Mouse (Mus musculus): ENCODE measurements around the gene Bcl6b. TPM values are rescaled to one million over a fixed set of nuclear protein-coding genes. Genes with fewer than 3 reads are reported as not detected.

Gene Bcl6b
- polyA plus RNA-seq, 1 experiment from 2014 or later: 28.4 TPM

GRCm38 (mm10) chr11:70189319-70190134 is 40.1 kb downstream of the Bcl6b start:
- Histone ChIP-seq H3K9ac (no peak overlapping the region), H3K9me3 (replicated peaks) (no peaks in the 10 kb centered on the region), H3K4me2 (no peak overlapping the region), H3K36me3 (no peaks in the 10 kb centered on the region), H3K4me1 (peaks cover 12% of the 10 kb centered on the region), H3K4me3 (replicated peaks) (no peak overlapping the region), H3K27me3 (peaks cover 3% of the 10 kb centered on the region; the same call in 1 of the 2 replicates), H3K27ac (no peak overlapping the region)
- WGBS: 80% methylated on average over 28 of the region's 28 CpGs
- no peak for ATAC-seq (replicated peaks; ENCODE audit: low FRiP score)

GRCm38 (mm10) chr11:70185120-70185519 is 44.5 kb downstream of the Bcl6b start:
- no peak for ATAC-seq (replicated peaks; ENCODE audit: low FRiP score)
- Histone ChIP-seq H3K27me3 (peaks cover 3% of the 10 kb centered on the region; the same call in 1 of the 2 replicates), H3K4me1 (no peaks in the 10 kb centered on the region), H3K36me3 (no peaks in the 10 kb centered on the region), H3K4me2 (no peak overlapping the region), H3K27ac (no peak overlapping the region), H3K4me3 (replicated peaks) (no peak overlapping the region), H3K9ac (no peak overlapping the region), H3K9me3 (replicated peaks) (no peaks in the 10 kb centered on the region)
- 35% methylated on average over 7 of the region's 7 CpGs for whole genome bisulfite sequencing

- ATAC-seq (replicated peaks; ENCODE audit: low FRiP score): no peak
- Histone ChIP-seq H3K4me2 (no peak overlapping the region), H3K27me3 (no peaks in the 10 kb centered on the region; the same call in 1 of the 2 replicates), H3K4me1 (no peaks in the 10 kb centered on the region), H3K9me3 (replicated peaks) (no peaks in the 10 kb centered on the region), H3K4me3 (replicated peaks) (no peak overlapping the region), H3K27ac (no peak overlapping the region), H3K9ac (no peak overlapping the region), H3K36me3 (no peaks in the 10 kb centered on the region)
- WGBS: 93% methylated on average over 4 of the region's 4 CpGs
These were observed 49.1 kb downstream of the Bcl6b start for GRCm38 (mm10) chr11:70180496-70180895.

GRCm38 (mm10) chr11:70179401-70179800 is 50.2 kb downstream of the Bcl6b start:
- Histone ChIP-seq H3K27me3 (no peaks in the 10 kb centered on the region; the same call in 1 of the 2 replicates), H3K4me2 (no peak overlapping the region), H3K4me3 (replicated peaks) (no peak overlapping the region), H3K9ac (no peak overlapping the region), H3K36me3 (no peaks in the 10 kb centered on the region), H3K27ac (no peak overlapping the region), H3K9me3 (replicated peaks) (no peaks in the 10 kb centered on the region), H3K4me1 (no peaks in the 10 kb centered on the region)
- no peak for ATAC-seq (replicated peaks; ENCODE audit: low FRiP score)
- WGBS: 37% methylated on average over 14 of the region's 14 CpGs

- no peak for ATAC-seq (replicated peaks; ENCODE audit: low FRiP score)
- Histone ChIP-seq H3K4me1 (no peaks in the 10 kb centered on the region), H3K36me3 (no peaks in the 10 kb centered on the region), H3K9me3 (replicated peaks) (no peaks in the 10 kb centered on the region), H3K27me3 (no peaks in the 10 kb centered on the region; the same call in 1 of the 2 replicates), H3K4me2 (no peak overlapping the region), H3K27ac (no peak overlapping the region), H3K9ac (no peak overlapping the region), H3K4me3 (replicated peaks) (no peak overlapping the region)
- WGBS: 81% methylated on average over 11 of the region's 11 CpGs
These were observed 50.8 kb downstream of the Bcl6b start for GRCm38 (mm10) chr11:70178756-70179155.

GRCm38 (mm10) chr11:70178311-70178710 is 51.3 kb downstream of the Bcl6b start:
- H3K9me3 ChIP-seq (replicated peaks): no peaks in the 10 kb centered on the region
- H3K27ac ChIP-seq: no peak overlapping the region
- WGBS: 81% methylated on average over 11 of the region's 11 CpGs
- H3K4me3 ChIP-seq (replicated peaks): no peak overlapping the region
- H3K27me3 ChIP-seq: no peaks in the 10 kb centered on the region; the same call in 1 of the 2 replicates
- H3K36me3 ChIP-seq: no peaks in the 10 kb centered on the region
- no peaks in the 10 kb centered on the region for H3K4me1 ChIP-seq
- ATAC-seq (replicated peaks; ENCODE audit: low FRiP score): no peak
- no peak overlapping the region for H3K9ac ChIP-seq
- H3K4me2 ChIP-seq: no peak overlapping the region

- no peak overlapping the region for H3K4me3 ChIP-seq (replicated peaks)
- H3K36me3 ChIP-seq: no peaks in the 10 kb centered on the region
- H3K27me3 ChIP-seq: no peaks in the 10 kb centered on the region; the same call in 1 of the 2 replicates
- H3K9ac ChIP-seq: no peak overlapping the region
- ATAC-seq (replicated peaks; ENCODE audit: low FRiP score): no peak
- no peaks in the 10 kb centered on the region for H3K9me3 ChIP-seq (replicated peaks)
- no peak overlapping the region for H3K27ac ChIP-seq
- H3K4me2 ChIP-seq: no peak overlapping the region
- no peaks in the 10 kb centered on the region for H3K4me1 ChIP-seq
- 75% methylated on average over 8 of the region's 8 CpGs for WGBS
These were observed 52.0 kb downstream of the Bcl6b start for GRCm38 (mm10) chr11:70177647-70178046.

- 78% methylated on average over 4 of the region's 4 CpGs for WGBS
These were observed 55.1 kb downstream of the Bcl6b start for GRCm38 (mm10) chr11:70174491-70174890.

More at GRCm38 (mm10) chr11:70174491-70174890, 55.1 kb downstream of the Bcl6b start:
- ATAC-seq (replicated peaks; ENCODE audit: low FRiP score): no peak
- Histone ChIP-seq H3K36me3 (no peaks in the 10 kb centered on the region), H3K4me1 (no peaks in the 10 kb centered on the region), H3K9me3 (replicated peaks) (no peaks in the 10 kb centered on the region), H3K27ac (no peak overlapping the region), H3K4me3 (replicated peaks) (no peak overlapping the region), H3K9ac (no peak overlapping the region), H3K4me2 (no peak overlapping the region), H3K27me3 (no peaks in the 10 kb centered on the region)

MicroRNAs encoded within 50 kb of the gene (microRNA counts, 519-probe panel; counts per million panel counts)
- microRNA mmu-miR-195: 31.7 counts per million
- 2,417 counts per million, percentile 37 among the panel's probes with 10 or more counts for microRNA mmu-miR-497

Small RNA genes lying within 50 kb of the gene (microRNA-seq; reads per million reads assigned to microRNA genes)
- gene Mir195a: 536 reads per million, percentile 75 among the genes with 10 or more reads in this experiment
- gene Mir497: not detected
- gene Mir497b: not detected

Other genes with a start within 250 kb of the Bcl6b start
- 31.0 and 31.7 TPM in 2 replicates for gene Ctdnep1, start 248.6 kb downstream of the Bcl6b start, polyA plus RNA-seq (2015; fragmentation: Nextera tagmentation; extraction: Ambion mirVana)
- 116 and 120 TPM in 2 replicates for gene Elp5, start 247.3 kb downstream of the Bcl6b start, polyA plus RNA-seq (2015; fragmentation: Nextera tagmentation; extraction: Ambion mirVana)
- gene Gabarap, start 238.7 kb downstream of the Bcl6b start, polyA plus RNA-seq (2015; fragmentation: Nextera tagmentation; extraction: Ambion mirVana): 447 and 450 TPM in 2 replicates
- gene Phf23, start 234.0 kb downstream of the Bcl6b start, polyA plus RNA-seq (2015; fragmentation: Nextera tagmentation; extraction: Ambion mirVana): 75.8 and 78.8 TPM in 2 replicates
- gene Dvl2, start 229.2 kb downstream of the Bcl6b start, polyA plus RNA-seq (2015; fragmentation: Nextera tagmentation; extraction: Ambion mirVana): 38.2 and 43.2 TPM in 2 replicates
- gene Acadvl, start 214.4 kb downstream of the Bcl6b start, polyA plus RNA-seq (2015; fragmentation: Nextera tagmentation; extraction: Ambion mirVana): 78.1 and 83.0 TPM in 2 replicates
- 12.9 and 15.2 TPM in 2 replicates for gene Dlg4, start 212.9 kb downstream of the Bcl6b start, polyA plus RNA-seq (2015; fragmentation: Nextera tagmentation; extraction: Ambion mirVana)
- 1.3 and 2.3 TPM in 2 replicates for gene Asgr1, start 175.7 kb downstream of the Bcl6b start, polyA plus RNA-seq (2015; fragmentation: Nextera tagmentation; extraction: Ambion mirVana)
- 0.18 and 0.28 TPM in 2 replicates for gene Asgr2, start 137.2 kb downstream of the Bcl6b start, polyA plus RNA-seq (2015; fragmentation: Nextera tagmentation; extraction: Ambion mirVana)
- gene Mgl2, start 99.5 kb downstream of the Bcl6b start, polyA plus RNA-seq (2015; fragmentation: Nextera tagmentation; extraction: Ambion mirVana): 0.27 and 0.31 TPM in 2 replicates
- gene Clec10a, start 73.6 kb downstream of the Bcl6b start, polyA plus RNA-seq (2015; fragmentation: Nextera tagmentation; extraction: Ambion mirVana): 1.8 TPM in 1 of 2 replicates, not detected in the other
- gene Slc16a11, start 17.0 kb downstream of the Bcl6b start, polyA plus RNA-seq (2015; fragmentation: Nextera tagmentation; extraction: Ambion mirVana): 4.3 and 5.8 TPM in 2 replicates
- gene Slc16a13, start 8.7 kb downstream of the Bcl6b start, polyA plus RNA-seq (2015; fragmentation: Nextera tagmentation; extraction: Ambion mirVana): 13.3 TPM in 2 replicates
- 178 and 179 TPM in 2 replicates for gene 0610010K14Rik, start 8.1 kb upstream of the Bcl6b start, polyA plus RNA-seq (2015; fragmentation: Nextera tagmentation; extraction: Ambion mirVana)
- 10.4 and 13.0 TPM in 2 replicates for gene Gm21988, start 10.0 kb upstream of the Bcl6b start, polyA plus RNA-seq (2015; fragmentation: Nextera tagmentation; extraction: Ambion mirVana)
- gene Rnasek, start 10.0 kb upstream of the Bcl6b start, polyA plus RNA-seq (2015; fragmentation: Nextera tagmentation; extraction: Ambion mirVana): 203 and 212 TPM in 2 replicates
- gene Alox12, start 25.6 kb upstream of the Bcl6b start, polyA plus RNA-seq (2015; fragmentation: Nextera tagmentation; extraction: Ambion mirVana): 5.5 and 6.2 TPM in 2 replicates
- not detected in 2 replicates for gene Alox12e, start 92.8 kb upstream of the Bcl6b start, polyA plus RNA-seq (2015; fragmentation: Nextera tagmentation; extraction: Ambion mirVana)
- 1.1 and 2.0 TPM in 2 replicates for gene Alox15, start 122.2 kb upstream of the Bcl6b start, polyA plus RNA-seq (2015; fragmentation: Nextera tagmentation; extraction: Ambion mirVana)
- gene Pelp1, start 180.2 kb upstream of the Bcl6b start, polyA plus RNA-seq (2015; fragmentation: Nextera tagmentation; extraction: Ambion mirVana): 40.1 and 42.1 TPM in 2 replicates
- gene Arrb2, start 202.8 kb upstream of the Bcl6b start, polyA plus RNA-seq (2015; fragmentation: Nextera tagmentation; extraction: Ambion mirVana): 15.4 and 15.5 TPM in 2 replicates
- 38.8 and 42.0 TPM in 2 replicates for gene Med11, start 222.1 kb upstream of the Bcl6b start, polyA plus RNA-seq (2015; fragmentation: Nextera tagmentation; extraction: Ambion mirVana)
- 0.63 and 0.66 TPM in 2 replicates for gene Zmynd15, start 229.6 kb upstream of the Bcl6b start, polyA plus RNA-seq (2015; fragmentation: Nextera tagmentation; extraction: Ambion mirVana)
- gene Cxcl16, start 230.2 kb upstream of the Bcl6b start, polyA plus RNA-seq (2015; fragmentation: Nextera tagmentation; extraction: Ambion mirVana): 6.0 and 6.9 TPM in 2 replicates

Measured in kidney, embryonic 15.5 days (tissue).